Mouse (Mus musculus) embryonic facial prominence, embryonic 15.5 days (tissue): ENCODE measurements at regions not wholly inside any gene's neighbourhood (a gene's known extent, or its start where the extent isn't known, plus 50 kb on each side); places are given as distances from the start of the nearest gene placed in this dataset.

Experiments used
- ATAC-seq: fragments of 200-750 bp; cut with Nextera tagmentation; 2 replicates; pipeline ENCODE4 v1.8.0; 2017; ENCODE audit warnings: low read depth, moderate TSS enrichment; ENCODE audit not compliant: insufficient number of reproducible peaks, low FRiP score, low TSS enrichment
- H3K27ac ChIP-seq: fragments of 300-500 bp; sonication (generic); replicated peaks from 2 replicates; pipeline ENCODE4 v1.5.1; 2015; ENCODE audit warnings: mild to moderate bottlenecking, inconsistent platforms
- H3K27me3 ChIP-seq: fragments of 300-500 bp; sonication (generic); 2 replicates; pipeline ENCODE4 v1.6.1; 2015; ENCODE audit warnings: inconsistent platforms
- H3K36me3 ChIP-seq: fragments of 300-500 bp; sonication (generic); 2 replicates; pipeline ENCODE4 v1.6.1; 2015; ENCODE audit warnings: mild to moderate bottlenecking, inconsistent platforms
- H3K4me1 ChIP-seq: fragments of 300-500 bp; sonication (generic); 2 replicates; pipeline ENCODE4 v1.6.1; 2015; ENCODE audit warnings: inconsistent platforms
- H3K4me2 ChIP-seq: fragments of 300-500 bp; sonication (generic); replicated peaks from 2 replicates; pipeline ENCODE4 v1.6.1; 2015; ENCODE audit warnings: mild to moderate bottlenecking, inconsistent platforms
- H3K4me3 ChIP-seq: fragments of 300-500 bp; sonication (generic); replicated peaks from 2 replicates; pipeline ENCODE4 v1.5.1; 2015; ENCODE audit warnings: mild to moderate bottlenecking, inconsistent platforms
- H3K9ac ChIP-seq: fragments of 300-500 bp; sonication (generic); 2 replicates; pipeline ENCODE4 v1.6.1; 2015; ENCODE audit warnings: inconsistent platforms
- H3K9me3 ChIP-seq: fragments of 300-500 bp; sonication (generic); replicated peaks from 2 replicates; pipeline ENCODE4 v1.6.1; 2016; ENCODE audit warnings: inconsistent platforms
- WGBS: fragments of 180-500 bp; shearing (Covaris S2); methylation state at CpG from one replicate; pipeline ENCODE4 v1.1.7; 2015; 5-methylcytosine and 5-hydroxymethylcytosine counted together

DNA sequence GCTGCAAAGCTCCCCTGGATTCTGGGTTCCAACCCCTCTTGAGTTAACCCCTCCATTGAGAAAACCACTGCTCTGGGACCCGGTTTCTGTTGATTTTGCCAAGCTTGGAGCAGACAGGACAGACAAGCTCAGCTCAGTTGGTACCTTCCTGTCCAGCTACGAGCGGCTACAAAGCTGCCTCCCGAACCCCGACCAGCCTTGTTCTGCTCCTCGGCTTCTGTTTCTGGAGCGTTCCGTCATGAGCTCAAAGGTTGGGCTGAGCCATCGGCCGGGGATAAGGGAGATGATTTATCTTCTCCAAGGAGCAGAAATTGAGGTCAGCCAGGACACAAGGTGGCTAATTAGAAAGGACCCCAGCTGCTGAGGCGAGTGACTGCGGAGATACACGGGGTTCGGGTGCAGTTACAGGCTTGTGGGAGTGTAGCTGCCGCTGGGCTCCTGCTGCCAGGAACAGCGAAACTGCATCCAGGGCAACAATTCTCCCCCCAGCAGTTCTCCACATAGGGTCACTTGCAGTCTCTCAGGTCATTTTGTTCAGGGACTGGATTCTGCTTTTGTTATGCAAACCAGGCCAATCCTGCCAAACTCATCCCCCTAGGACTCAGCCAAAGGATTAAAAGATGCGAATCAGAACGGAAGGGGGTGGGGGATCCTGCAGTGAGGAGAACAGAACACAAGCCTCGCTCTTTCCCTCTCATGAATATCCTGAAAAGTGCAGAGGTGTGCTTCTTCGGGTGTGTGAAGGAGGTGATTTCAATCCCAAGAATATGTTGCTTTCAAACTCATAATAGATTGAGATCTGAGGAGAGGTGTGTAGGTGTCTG lies 50.0 kb upstream of the Tmem132d start:
- H3K4me2 ChIP-seq: peak overlapping the region; percentile 41
- H3K9ac ChIP-seq: no peak overlapping the region
- H3K9me3 ChIP-seq: no peaks in the 10 kb centered on the region
- peak overlapping the region; percentile 17; the same call in 1 of the 2 replicates for H3K4me3 ChIP-seq
- peaks cover 29% of the 10 kb centered on the region for H3K27me3 ChIP-seq
- WGBS: 4% methylated on average over 20 of the region's 20 CpGs
- no peak overlapping the region for H3K27ac ChIP-seq
- no peak for ATAC-seq
- H3K36me3 ChIP-seq: no peaks in the 10 kb centered on the region
- H3K4me1 ChIP-seq: peaks cover 11% of the 10 kb centered on the region; the same call in 1 of the 2 replicates
